Mouse (Mus musculus): Measurements from ENCODE around the gene Cacna1c.

GRCm38 (mm10) chr6:118963806-118964205 lies 232.4 kb downstream of the Cacna1c start:
- TF ChIP-seq POLR2A (IDR thresholded peaks at IDR 0.05; ENCODE audit: borderline replicate concordance, insufficient read depth, low read length), result no peak
- TF ChIP-seq CTCF (IDR thresholded peaks at IDR 0.05; ENCODE audit: borderline replicate concordance, insufficient read depth, low read depth, low read length), result no peak
